In genomic region chr11:74537352-74537751, GRCm38 (mm10) we compare ENCODE assay signal across 27 mouse cellular contexts.
DNase-seq lines count a peak whose midpoint lies in the region; ATAC-seq and TF ChIP-seq lines count a peak whose summit lies in the region.
"Had no signal": no experiment of that assay in that cellular context is flagged by ENCODE, and none has a peak within 500 bp of the region (broad histone marks: within the 10 kb centered on the region; RNA-seq: fewer than 3 reads in every experiment).

No protein-coding gene starts in this region.

- TF ChIP-seq EP300 in liver, postnatal 0 days (IDR thresholded peaks at IDR 0.05; ENCODE audit: low read depth) = no peak

- H3K27me3 ChIP-seq in liver, embryonic 11.5 days (replicated peaks; ENCODE audit: control insufficient read depth, insufficient read depth, low read length) = no peaks in the 10 kb centered on the region
- H3K27me3 ChIP-seq in liver, postnatal 0 days (ENCODE audit: insufficient read depth, low read length) = no peaks in the 10 kb centered on the region
- H3K27me3 ChIP-seq in G1E (ENCODE audit: insufficient read depth, low read length) = no peaks in the 10 kb centered on the region
- H3K27me3 ChIP-seq in heart, embryonic 11.5 days (ENCODE audit: control insufficient read depth, insufficient read depth, low read length) = no peaks in the 10 kb centered on the region
- H3K27me3 ChIP-seq: CH12.LX; embryonic facial prominence, embryonic 13.5 days; embryonic facial prominence, embryonic 15.5 days; forebrain, embryonic 12.5 days had no signal

- ATAC-seq in liver, embryonic 11.5 days (replicated peaks; ENCODE audit: low FRiP score) = 0 out of 2 replicates have a peak, but pooled peaks have one; percentile 57
- ATAC-seq in liver, postnatal 0 days = no peak
- peak; percentile 43; the same call in 1 of the 2 replicates for ATAC-seq in G1E (ENCODE audit: extremely low read depth, insufficient number of reproducible peaks, low FRiP score, poor library complexity, severe bottlenecking)
- peak; percentile 85 for ATAC-seq in megakaryocyte progenitor cell, adult 5-6 weeks (replicated peaks; ENCODE audit: poor library complexity)
- ATAC-seq in heart, embryonic 11.5 days (replicated peaks; ENCODE audit: insufficient number of reproducible peaks, low FRiP score, low TSS enrichment) = no peak
- ATAC-seq: CD4-positive, CD25-positive, alpha-beta regulatory T cell, adult 4 months; forebrain, embryonic 14.5 days; forebrain, embryonic 16.5 days had no signal

- no peak overlapping the region for H3K9ac ChIP-seq in liver, embryonic 11.5 days (ENCODE audit: low read depth, low read length)
- no peak overlapping the region for H3K9ac ChIP-seq in liver, postnatal 0 days (replicated peaks)
- no peak overlapping the region for H3K9ac ChIP-seq in heart, embryonic 11.5 days (ENCODE audit: low read depth, low read length)
- H3K9ac ChIP-seq: embryonic facial prominence, embryonic 13.5 days; embryonic facial prominence, embryonic 15.5 days; forebrain, embryonic 12.5 days had no signal

- peaks cover 12% of the 10 kb centered on the region for H3K4me1 ChIP-seq in liver, embryonic 11.5 days (replicated peaks; ENCODE audit: control insufficient read depth, insufficient read depth, low read length)
- H3K4me1 ChIP-seq in liver, postnatal 0 days (ENCODE audit: insufficient read depth) = 0 out of 2 replicates have a peak, but pooled peaks cover 5% of the 10 kb centered on the region
- peaks cover 60% of the 10 kb centered on the region for H3K4me1 ChIP-seq in G1E (ENCODE audit: insufficient read depth, low read depth, low read length)
- peaks cover 4% of the 10 kb centered on the region; the same call in 1 of the 2 replicates for H3K4me1 ChIP-seq in heart, embryonic 11.5 days (ENCODE audit: control insufficient read depth, insufficient read depth, low read length)

- TF ChIP-seq CTCF in liver, postnatal 0 days (IDR thresholded peaks at IDR 0.05; ENCODE audit: low read depth) = no peak
- no peak for TF ChIP-seq CTCF in G1E (IDR thresholded peaks at IDR 0.05; ENCODE audit: low read depth, low read length)

- no peak overlapping the region for H3K4me2 ChIP-seq in liver, embryonic 11.5 days
- no peak overlapping the region for H3K4me2 ChIP-seq in liver, postnatal 0 days (ENCODE audit: low read depth, low read length)
- no peak overlapping the region for H3K4me2 ChIP-seq in heart, embryonic 11.5 days
- H3K4me2 ChIP-seq: embryonic facial prominence, embryonic 13.5 days; embryonic facial prominence, embryonic 15.5 days; forebrain, embryonic 12.5 days had no signal

- H3K4me3 ChIP-seq in liver, embryonic 11.5 days (ENCODE audit: low read depth, low read length) = no peak overlapping the region
- no peak overlapping the region for H3K4me3 ChIP-seq in liver, postnatal 0 days (ENCODE audit: low read depth, low read length)
- H3K4me3 ChIP-seq in G1E (ENCODE audit: low read depth, low read length) = no peak overlapping the region
- H3K4me3 ChIP-seq in heart, embryonic 11.5 days (ENCODE audit: low read depth, low read length) = no peak overlapping the region
- H3K4me3 ChIP-seq: embryonic facial prominence, embryonic 13.5 days; embryonic facial prominence, embryonic 15.5 days; erythroblast, embryonic 14.5 days; forebrain, embryonic 10.5 days; forebrain, embryonic 12.5 days had no signal

- H3K36me3 ChIP-seq in liver, embryonic 11.5 days (ENCODE audit: control insufficient read depth, insufficient read depth, low read length) = no peaks in the 10 kb centered on the region
- H3K36me3 ChIP-seq in liver, postnatal 0 days (replicated peaks; ENCODE audit: insufficient read depth, low read length) = no peaks in the 10 kb centered on the region
- H3K36me3 ChIP-seq in G1E (replicated peaks) = peaks cover 51% of the 10 kb centered on the region
- H3K36me3 ChIP-seq in heart, embryonic 11.5 days (ENCODE audit: control insufficient read depth, insufficient read depth, low read length) = no peaks in the 10 kb centered on the region
- H3K36me3 ChIP-seq: embryonic facial prominence, embryonic 13.5 days; embryonic facial prominence, embryonic 15.5 days; forebrain, embryonic 10.5 days; forebrain, embryonic 12.5 days had no signal

- H3K9me3 ChIP-seq in liver, embryonic 11.5 days (ENCODE audit: control insufficient read depth, low read length) = no peaks in the 10 kb centered on the region
- no peaks in the 10 kb centered on the region for H3K9me3 ChIP-seq in liver, postnatal 0 days (ENCODE audit: low read length)
- no peaks in the 10 kb centered on the region for H3K9me3 ChIP-seq in G1E (replicated peaks)
- H3K9me3 ChIP-seq in heart, embryonic 11.5 days (replicated peaks; ENCODE audit: control insufficient read depth, low read length) = no peaks in the 10 kb centered on the region
- H3K9me3 ChIP-seq: embryonic facial prominence, embryonic 13.5 days; embryonic facial prominence, embryonic 15.5 days; forebrain, embryonic 10.5 days; forebrain, embryonic 12.5 days had no signal

- WGBS in liver, embryonic 11.5 days = 41% methylated on average over 4 of the region's 4 CpGs
- 44% methylated on average over 4 of the region's 4 CpGs for WGBS in liver, postnatal 0 days (ENCODE audit: insufficient replicate concordance)
- 77% methylated on average over 4 of the region's 4 CpGs for WGBS in heart, embryonic 11.5 days (ENCODE audit: insufficient replicate concordance)

- no peak overlapping the region for H3K27ac ChIP-seq in liver, embryonic 11.5 days (ENCODE audit: low read depth, low read length)
- H3K27ac ChIP-seq in liver, postnatal 0 days (ENCODE audit: low read depth) = no peak overlapping the region
- H3K27ac ChIP-seq in heart, embryonic 11.5 days (ENCODE audit: low read depth, low read length) = no peak overlapping the region
- H3K27ac ChIP-seq: embryonic facial prominence, embryonic 13.5 days; embryonic facial prominence, embryonic 15.5 days; forebrain, embryonic 10.5 days; forebrain, embryonic 12.5 days had no signal

- no peak for DNase-seq in liver, embryonic 11.5 days (ENCODE audit: low spot score)
- DNase-seq in liver, postnatal 0 days = no peak
- DNase-seq in G1E (ENCODE audit: low spot score) (no peak), MEL-GATA-1-ER (ENCODE audit: extremely low read depth, low read depth) (peak; percentile 55)
- DNase-seq in lung, postnatal 14 days = no peak
- no peak for DNase-seq in cerebellum, adult 8-10 months
- DNase-seq: adrenal gland, adult 2 months; adrenal gland, postnatal 10 days; adrenal gland, postnatal 25 days; B cell, adult 2 months; cerebellum, adult 11 months; cerebellum, adult 18-20 months; cerebellum, adult 9-10 months; cerebellum, postnatal 10 days; cerebellum, postnatal 25 days; embryo, embryonic 11 days had no signal

Comparison
In these comparisons a context has a peak if more than half of its experiments do, and no peak if none do; other contexts are left out.
1. ATAC-seq: peak in liver, embryonic 11.5 days (single experiment), G1E (single experiment) and megakaryocyte progenitor cell, adult 5-6 weeks (single experiment); none in liver, postnatal 0 days (single experiment) and heart, embryonic 11.5 days (single experiment).